Mouse (Mus musculus) neutrophil, adult 5-6 weeks (primary cell): ENCODE measurements around the gene Sys1. TPM values are rescaled to one million over a fixed set of nuclear protein-coding genes. Genes with fewer than 3 reads are reported as not detected.

Experiments
- ATAC-seq: fragments of 151-379, 151-347 bp; 2 replicates; pipeline ENCODE4 v1.8.0; 2017; ENCODE audit warnings: mild to moderate bottlenecking, moderate TSS enrichment; ENCODE audit not compliant: insufficient number of reproducible peaks, poor library complexity, low FRiP score, severe bottlenecking; ENCODE audit errors: extremely low read depth
- total RNA-seq: library from RNA; stranded (forward); fragments of 200-1000 nt; gene quantifications from 2 replicates; pipeline ENCODE4 v1.2.3, GENCODE M21; 2017

The Sys1 gene
- total RNA-seq, 1 experiment from 2014 or later, result 26.4 TPM

DNA sequence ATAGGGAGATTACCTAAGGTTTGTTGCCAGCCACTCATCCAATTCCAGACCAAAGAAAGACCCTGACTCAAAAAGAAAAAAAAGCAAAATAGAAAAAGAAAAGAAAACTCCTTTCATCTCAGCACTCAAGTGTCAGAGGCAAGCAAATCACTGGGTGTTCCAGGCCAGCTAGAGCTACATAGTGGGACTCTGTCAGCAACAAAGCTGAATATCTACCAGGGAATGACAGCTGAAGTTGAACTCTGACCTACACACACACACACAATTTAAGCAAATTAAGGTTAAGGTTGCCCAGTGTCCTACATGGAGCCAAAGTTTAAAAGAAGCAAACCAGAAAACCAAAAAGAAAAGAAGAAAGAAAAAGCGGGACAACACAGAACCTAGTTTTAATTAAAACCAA, 8.6 kb upstream of the Sys1 start:
- no peak for ATAC-seq

GRCm38 (mm10) chr2:164448921-164449320, 7.8 kb upstream of the Sys1 start:
- ATAC-seq, result no peak

GRCm38 (mm10) chr2:164449341-164450042, 7.3 kb upstream of the Sys1 start:
- no peak for ATAC-seq

DNA sequence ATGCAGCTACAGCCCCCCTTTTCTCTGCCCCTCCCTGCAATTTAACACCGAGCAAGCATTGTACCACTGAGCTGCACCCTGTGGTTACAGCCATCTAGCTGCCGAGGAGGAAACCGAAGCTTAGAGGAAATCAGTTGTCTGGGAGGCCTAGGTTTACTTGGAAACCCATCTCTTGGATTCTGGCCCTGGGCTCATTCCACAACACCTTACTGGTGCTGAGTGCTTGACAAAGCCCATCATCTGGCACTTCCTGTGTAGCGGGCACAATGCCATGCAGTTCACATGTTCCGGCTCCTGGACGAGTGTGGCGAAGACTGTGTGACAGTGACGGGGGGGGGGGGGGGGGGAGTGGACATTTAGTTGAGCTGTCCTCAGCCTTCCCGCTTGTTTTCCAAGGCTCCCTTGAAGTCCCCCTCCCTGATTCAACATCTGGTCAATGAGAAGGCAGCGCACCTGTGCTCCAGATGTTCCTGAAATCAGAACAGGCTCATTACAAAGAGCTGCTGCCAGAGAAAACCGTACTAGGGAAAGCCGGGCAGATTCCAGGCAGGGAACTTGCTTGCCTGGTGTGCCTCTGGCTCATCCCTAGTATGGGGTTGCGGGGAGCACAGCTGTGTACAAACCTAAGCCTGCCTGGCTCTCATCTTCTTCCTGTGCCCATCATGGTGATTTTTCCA, 4.6 kb upstream of the Sys1 start:
- no peak for ATAC-seq

- ATAC-seq, result no peak
Measured at GRCm38 (mm10) chr2:164453047-164453757, 3.6 kb upstream of the Sys1 start.

- no peak for ATAC-seq
Measured at GRCm38 (mm10) chr2:164453887-164454500, 2.8 kb upstream of the Sys1 start.

- ATAC-seq, result no peak
Measured at GRCm38 (mm10) chr2:164454846-164455245, 1.9 kb upstream of the Sys1 start.

DNA sequence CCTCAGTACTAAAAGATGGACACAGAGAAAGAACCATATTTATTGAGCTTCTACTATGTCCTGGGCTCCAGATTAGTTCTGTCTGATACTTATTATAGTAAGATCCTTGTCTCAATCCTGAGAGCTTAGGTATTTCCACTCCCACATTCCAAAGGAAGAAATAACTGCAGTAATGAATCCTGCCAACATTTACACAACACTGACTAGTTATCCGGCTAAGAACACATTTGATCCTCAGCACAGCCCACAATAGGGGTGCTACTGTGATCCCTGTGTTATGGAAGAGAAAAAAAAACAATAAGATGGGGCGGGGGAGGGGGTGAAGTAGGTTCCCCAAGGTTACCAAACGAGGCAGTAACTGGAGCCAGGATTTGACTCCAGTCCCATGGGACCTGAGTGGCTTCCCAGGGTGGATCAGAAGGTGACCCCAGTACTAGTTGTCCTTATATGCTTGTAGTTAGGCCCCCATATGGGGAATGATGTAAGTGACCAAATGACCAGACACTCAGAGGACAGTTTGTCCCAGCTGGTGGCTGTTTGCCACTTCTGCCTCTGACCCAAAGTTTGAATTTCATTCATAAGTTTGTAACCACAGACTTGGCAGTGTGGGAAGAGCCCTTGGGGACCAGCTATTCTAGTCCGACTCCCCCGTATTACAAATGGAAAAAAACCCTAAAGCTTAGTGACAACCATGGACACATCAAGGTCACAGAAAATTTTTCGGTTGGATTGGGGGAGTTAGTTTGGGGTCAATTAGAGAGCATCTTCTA, 1.2 kb upstream of the Sys1 start:
- ATAC-seq, result no peak

DNA sequence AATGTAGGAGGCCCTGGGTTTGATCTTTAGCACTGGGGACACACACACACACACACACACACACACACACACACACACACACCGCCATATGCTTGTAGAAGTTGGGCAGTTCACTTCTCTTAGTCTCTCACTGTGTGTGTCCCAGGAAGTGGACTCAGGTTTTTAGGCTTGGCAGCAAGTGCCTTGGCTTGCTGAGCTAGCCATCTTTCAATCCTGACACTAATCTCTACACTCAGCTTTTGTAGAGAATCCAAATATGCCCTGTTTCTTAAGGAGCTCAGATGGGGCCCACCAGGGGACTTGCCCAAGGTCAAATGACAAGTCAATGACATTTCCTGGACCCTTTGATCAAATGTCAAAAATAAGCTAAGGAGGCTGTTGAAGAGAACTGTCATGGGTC, 351 bp upstream of the Sys1 start:
- ATAC-seq, result no peak

- ATAC-seq, result no peak
Measured at GRCm38 (mm10) chr2:164457942-164458341, 1.2 kb downstream of the Sys1 start.

DNA sequence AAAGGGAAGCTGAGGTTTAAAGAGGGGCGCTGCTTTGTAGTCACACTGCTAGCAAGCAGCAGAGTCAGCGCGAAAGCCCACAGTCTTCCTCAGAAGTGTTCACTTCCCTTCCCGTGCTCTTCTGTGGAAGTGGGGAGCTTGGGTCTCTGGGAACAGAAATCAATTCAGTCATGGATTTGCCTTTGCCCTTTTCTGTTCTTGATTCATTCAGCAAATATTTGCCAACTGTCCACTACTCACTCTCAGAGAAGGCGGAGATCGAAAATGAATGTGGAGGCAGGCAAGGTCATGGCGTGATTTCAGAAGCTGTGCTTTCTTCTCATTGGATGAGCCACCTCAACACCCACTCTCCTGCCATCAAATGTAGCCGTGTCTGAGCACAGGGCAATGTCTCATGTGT, 1.8 kb downstream of the Sys1 start:
- ATAC-seq, result no peak

DNA sequence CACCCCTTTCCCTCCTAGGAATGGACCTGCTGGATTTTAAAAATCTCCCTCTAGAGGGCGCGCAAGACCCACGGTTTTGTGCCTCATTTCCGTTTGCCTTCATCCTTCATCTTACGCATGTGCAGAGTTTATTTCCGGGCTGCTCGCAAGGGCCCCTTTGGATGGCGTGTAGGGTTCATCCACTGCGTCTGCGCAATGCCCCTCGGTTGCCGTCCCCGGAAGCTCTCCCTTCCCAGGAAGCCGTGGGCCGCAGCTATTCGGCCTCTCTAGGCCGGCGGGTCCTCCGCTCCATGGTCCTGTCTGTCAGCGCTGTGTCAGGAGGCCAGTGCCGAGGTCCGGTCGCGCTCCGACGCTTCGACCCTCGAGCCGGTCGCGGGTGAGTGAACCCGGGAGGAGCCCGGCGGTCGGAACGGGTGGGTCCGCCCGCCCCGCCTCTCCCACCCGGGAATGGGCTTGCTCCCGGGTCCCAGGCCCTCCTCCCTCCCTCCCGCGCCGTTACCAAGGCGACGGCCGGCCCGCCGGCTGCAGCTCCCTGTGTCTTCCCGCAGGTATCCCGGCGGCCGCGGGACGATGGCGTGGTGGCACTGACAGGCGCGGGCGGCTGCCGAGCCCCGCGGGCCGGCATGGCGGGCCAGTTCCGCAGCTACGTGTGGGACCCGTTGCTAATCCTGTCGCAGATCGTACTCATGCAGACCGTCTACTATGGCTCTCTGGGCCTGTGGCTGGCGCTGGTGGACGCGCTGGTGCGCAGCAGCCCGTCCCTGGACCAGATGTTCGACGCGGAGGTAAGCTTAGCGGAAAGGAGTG, 4.2 kb downstream of the Sys1 start, which contains the start of gene Gm20458:
Gene Gm20458, plus strand, starts transcription at position 223 of the 807 bp plus-strand sequence.
- ATAC-seq, result peak; percentile 94

DNA sequence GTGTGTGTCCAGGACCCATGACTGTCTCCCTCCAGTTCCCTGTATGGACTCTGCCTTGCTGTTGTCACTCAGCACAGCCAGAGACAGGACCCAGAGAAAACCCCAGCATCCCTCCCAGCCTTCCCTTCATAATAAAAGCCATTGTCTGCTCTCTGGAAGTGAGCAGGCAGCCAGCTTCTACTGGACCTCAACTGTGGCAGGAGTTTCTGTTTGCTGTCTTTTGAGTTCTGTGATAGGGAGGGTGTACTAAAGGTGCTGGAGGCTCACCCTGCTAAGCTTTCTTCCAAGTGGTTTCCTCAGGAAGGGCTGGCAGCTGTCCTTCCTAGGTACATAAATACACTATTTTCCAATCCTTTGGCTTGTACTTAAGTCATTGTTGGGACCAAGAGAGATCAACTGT, 8.4 kb downstream of the Sys1 start:
- ATAC-seq, result no peak

DNA sequence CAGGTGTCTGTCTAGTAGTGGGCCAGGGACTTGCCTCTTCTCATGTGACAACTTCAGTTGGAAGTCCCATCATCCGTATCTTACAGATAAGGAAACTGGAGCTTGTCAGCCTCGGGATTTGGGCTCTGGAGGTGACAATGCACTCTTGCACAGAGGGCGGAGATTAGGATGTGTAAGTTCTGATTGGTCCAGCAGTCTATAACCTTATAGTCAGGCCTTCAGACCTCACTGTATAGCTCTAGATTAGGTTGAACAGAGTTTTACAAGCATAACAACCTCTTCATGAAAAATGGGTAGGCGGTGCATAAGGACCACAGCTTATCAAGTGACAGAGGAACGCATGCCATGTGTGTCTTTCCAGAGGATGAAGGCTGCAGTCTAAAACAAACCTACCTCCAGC, 10.0 kb downstream of the Sys1 start:
- ATAC-seq, result no peak

DNA sequence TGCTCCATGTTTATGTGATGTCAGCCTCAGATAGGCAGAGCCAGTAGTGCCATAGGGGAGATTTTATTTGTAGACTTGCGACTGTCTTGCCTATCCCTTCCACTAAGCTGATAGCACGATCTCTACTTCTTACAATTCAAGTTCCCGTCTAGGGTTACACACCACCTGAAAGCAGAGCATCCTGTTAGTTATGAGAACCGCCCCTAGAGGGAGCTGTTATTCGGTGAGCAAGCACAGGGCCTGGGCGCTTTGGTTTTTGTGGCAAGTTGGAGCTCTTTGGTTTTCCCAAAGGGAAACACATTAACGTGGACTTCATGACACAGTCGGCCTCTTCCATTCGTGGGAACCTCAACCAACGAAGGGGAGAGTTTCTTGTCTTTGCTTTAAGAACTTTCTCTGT, 13.5 kb downstream of the Sys1 start:
- peak; percentile 68 for ATAC-seq

GRCm38 (mm10) chr2:164473624-164474023, 16.9 kb downstream of the Sys1 start, which contains the start of gene Trp53tg5:
Trp53tg5 (minus strand) TSS chr2:164473724.
- no peak for ATAC-seq

DNA sequence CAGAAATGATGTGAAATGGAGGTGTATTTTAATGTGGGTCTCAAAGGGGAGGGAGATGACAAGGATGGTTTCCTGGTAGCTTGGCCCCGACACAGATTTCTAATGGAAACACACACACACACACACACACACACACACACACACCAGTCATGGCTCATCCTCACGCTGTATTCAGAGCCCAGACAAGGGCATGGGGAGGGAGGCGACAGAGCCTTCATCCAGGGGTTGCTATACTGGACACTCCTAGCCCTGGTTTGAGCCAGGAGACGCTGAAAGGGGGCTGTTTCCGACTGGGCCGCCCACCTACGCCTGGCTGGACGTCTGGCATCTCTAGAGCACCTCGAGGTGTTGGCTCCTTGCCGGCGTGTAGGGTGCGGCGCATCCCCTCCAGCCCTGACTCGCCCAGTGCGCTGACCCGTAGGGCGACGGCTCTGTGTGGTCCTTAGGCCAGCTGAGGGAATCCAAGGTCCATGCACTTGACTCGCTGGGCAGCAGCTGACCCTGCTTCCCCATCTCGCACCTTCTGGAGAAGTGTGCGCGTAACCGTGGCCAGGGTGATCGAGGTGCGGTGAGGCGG, 29.0 kb downstream of the Sys1 start, which contains the start of gene Dbndd2:
Gene Dbndd2, plus strand, starts transcription at position 426 of the 577 bp plus-strand sequence.
- ATAC-seq, result 0 out of 2 replicates have a peak, but pooled peaks have one; percentile 22
